Mouse (Mus musculus) neutrophil, adult 83 days (primary cell): ENCODE results near the gene Mrgpra2b. TPM values are rescaled to one million over a fixed set of nuclear protein-coding genes. Genes with fewer than 3 reads are reported as not detected.

ENCODE experiments used
- total RNA-seq, 2 experiments: library from RNA; stranded (reverse); gene quantifications; one replicate each; pipeline ENCODE4 v1.2.4; 2023

Mrgpra2b gene
- total RNA-seq = 100 to 1,000 TPM; 474 to 554 TPM

GRCm38 (mm10) chr7:47528762-47529161, at the start of gene Mrgpra2b:
TSS of gene Mrgpra2b (minus strand) at chr7:47528862.

DNA sequence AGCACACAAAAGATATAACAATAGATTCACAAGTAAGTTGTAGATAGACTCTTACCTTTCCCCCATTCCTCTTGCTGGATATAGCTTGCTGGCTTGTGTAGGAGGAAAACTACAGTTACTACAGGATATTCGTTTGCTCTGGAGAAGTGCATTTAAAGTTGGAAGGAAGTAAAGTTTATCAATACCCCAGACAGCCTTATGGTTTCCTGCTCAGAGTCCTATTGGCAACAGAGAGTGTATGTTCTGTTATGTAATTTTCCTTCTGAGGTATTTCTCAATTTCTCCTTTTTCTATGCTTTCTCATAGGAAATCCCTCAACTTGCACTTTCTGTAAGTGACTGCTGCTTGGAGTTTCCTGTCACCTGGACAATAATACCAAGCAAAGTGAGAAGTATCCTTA, 76.6 kb downstream of the Mrgpra2b start, which contains the start of gene Mrgpra2a:
TSS of gene Mrgpra2a (minus strand) at position 125 of the 400 bp plus-strand sequence.

Other genes with a start within 250 kb of the Mrgpra2b start
- not detected for gene Mrgpra1, start 174.6 kb downstream of the Mrgpra2b start, total RNA-seq
- gene Mrgpra2a, start 76.7 kb downstream of the Mrgpra2b start, total RNA-seq = 10 to 100 TPM; 89.2 to 94.5 TPM
- gene Mrgpra3, start 72.5 kb upstream of the Mrgpra2b start, total RNA-seq = not detected